8 mouse cellular contexts compared by ENCODE assay signal in genomic region chr11:54936035-54936770, GRCm38 (mm10). TPM values are rescaled to one million over a fixed set of nuclear protein-coding genes. Genes with fewer than 3 reads are reported as not detected.
DNase-seq lines count a peak whose midpoint lies in the region; ATAC-seq and TF ChIP-seq lines count a peak whose summit lies in the region.

No protein-coding gene starts in this region.

- no peak overlapping the region for H3K4me2 ChIP-seq in hindbrain, embryonic 11.5 days (replicated peaks; ENCODE audit: low read depth, low read length)
- H3K4me2 ChIP-seq in heart, embryonic 11.5 days: no peak overlapping the region

- H3K4me3 ChIP-seq in hindbrain, embryonic 10.5 days: no peak overlapping the region
- H3K4me3 ChIP-seq in hindbrain, embryonic 11.5 days (ENCODE audit: low read depth, low read length): no peak overlapping the region
- H3K4me3 ChIP-seq in bone marrow, adult 2 months (replicated peaks; ENCODE audit: control insufficient read depth, low read depth, low read length): no peak overlapping the region
- H3K4me3 ChIP-seq in heart, embryonic 11.5 days (ENCODE audit: low read depth, low read length): no peak overlapping the region

- peak overlapping the region; percentile 20 for H3K27ac ChIP-seq in hindbrain, embryonic 10.5 days
- H3K27ac ChIP-seq in hindbrain, embryonic 11.5 days (ENCODE audit: low read depth, low read length): no peak overlapping the region
- H3K27ac ChIP-seq in bone marrow, adult 2 months (ENCODE audit: control insufficient read depth, insufficient read depth, low read depth, low read length, poor library complexity): peak overlapping the region; percentile 53
- H3K27ac ChIP-seq in heart, embryonic 11.5 days (ENCODE audit: low read depth, low read length): no peak overlapping the region

- no peaks in the 10 kb centered on the region for H3K27me3 ChIP-seq in hindbrain, embryonic 10.5 days (ENCODE audit: insufficient read depth, poor library complexity, severe bottlenecking)
- H3K27me3 ChIP-seq in hindbrain, embryonic 11.5 days (ENCODE audit: control insufficient read depth, insufficient read depth, low read length): no peaks in the 10 kb centered on the region
- H3K27me3 ChIP-seq in heart, embryonic 11.5 days (ENCODE audit: control insufficient read depth, insufficient read depth, low read length): no peaks in the 10 kb centered on the region

- no peaks in the 10 kb centered on the region for H3K9me3 ChIP-seq in hindbrain, embryonic 10.5 days
- H3K9me3 ChIP-seq in hindbrain, embryonic 11.5 days (ENCODE audit: control insufficient read depth, low read length): no peaks in the 10 kb centered on the region
- no peaks in the 10 kb centered on the region for H3K9me3 ChIP-seq in heart, embryonic 11.5 days (replicated peaks; ENCODE audit: control insufficient read depth, low read length)

- H3K9ac ChIP-seq in hindbrain, embryonic 11.5 days (ENCODE audit: low read depth, low read length): no peak overlapping the region
- H3K9ac ChIP-seq in heart, embryonic 11.5 days (ENCODE audit: low read depth, low read length): no peak overlapping the region

- peaks cover 20% of the 10 kb centered on the region for H3K4me1 ChIP-seq in hindbrain, embryonic 10.5 days (replicated peaks)
- no peaks in the 10 kb centered on the region for H3K4me1 ChIP-seq in hindbrain, embryonic 11.5 days (replicated peaks; ENCODE audit: control insufficient read depth, insufficient read depth, low read length)
- H3K4me1 ChIP-seq in bone marrow, adult 2 months (ENCODE audit: control insufficient read depth, insufficient read depth, low read length): peaks cover 12% of the 10 kb centered on the region
- peaks cover 15% of the 10 kb centered on the region for H3K4me1 ChIP-seq in heart, embryonic 11.5 days (ENCODE audit: control insufficient read depth, insufficient read depth, low read length)

- peaks cover 59% of the 10 kb centered on the region for H3K36me3 ChIP-seq in hindbrain, embryonic 10.5 days
- H3K36me3 ChIP-seq in hindbrain, embryonic 11.5 days (ENCODE audit: control insufficient read depth, insufficient read depth, low read length): no peaks in the 10 kb centered on the region
- peaks cover 4% of the 10 kb centered on the region for H3K36me3 ChIP-seq in heart, embryonic 11.5 days (ENCODE audit: control insufficient read depth, insufficient read depth, low read length)

- TF ChIP-seq CTCF in bone marrow, adult 2 months (IDR thresholded peaks at IDR 0.05; ENCODE audit: control insufficient read depth, insufficient read depth, low read length): no peak

- TF ChIP-seq POLR2A in bone marrow, adult 2 months (IDR thresholded peaks at IDR 0.05; ENCODE audit: borderline replicate concordance, control insufficient read depth, low read depth, low read length): no peak

- DNase-seq in hindbrain, embryonic 10.5 days (ENCODE audit: low spot score): no peak
- no peak for DNase-seq in hindbrain, embryonic 11.5 days (ENCODE audit: low spot score)
- DNase-seq in lung, postnatal 14 days: peak; percentile 59
- DNase-seq in embryo, embryonic 9.5 days (ENCODE audit: extremely low spot score): no peak
- no peak for DNase-seq in gastrocnemius, adult 8-10 months (ENCODE audit: low spot score in 2 of 2)

- no peak for ATAC-seq in hindbrain, embryonic 11.5 days (ENCODE audit: low FRiP score)
- ATAC-seq in CD4-positive, CD25-positive, alpha-beta regulatory T cell, adult 4 months: peak; percentile 46
- no peak for ATAC-seq in heart, embryonic 11.5 days (replicated peaks; ENCODE audit: insufficient number of reproducible peaks, low FRiP score, low TSS enrichment)

- 38% methylated on average over 12 of the region's 12 CpGs for WGBS in hindbrain, embryonic 10.5 days
- 42% methylated on average over 12 of the region's 12 CpGs for WGBS in hindbrain, embryonic 11.5 days
- 3% methylated on average over 12 of the region's 12 CpGs for WGBS in bone marrow, adult 2 months
- 36% methylated on average over 12 of the region's 12 CpGs for WGBS in heart, embryonic 11.5 days (ENCODE audit: insufficient replicate concordance)

RNA-seq across cellular contexts. Expression of gene Tnip1, which starts 26.5 kb away (rescaled TPM):
- 14.2 and 14.7 TPM in 2 replicates for polyA plus RNA-seq in hindbrain, embryonic 10.5 days (2016; fragmentation: Nextera tagmentation; extraction: Ambion mirVana)
- 9.8 and 10.3 TPM in 2 replicates for polyA plus RNA-seq in hindbrain, embryonic 11.5 days (2014; fragmentation: Nextera tagmentation; extraction: Ambion mirVana)
- 100 to 1,000 TPM in 1 of 2 experiments, 10 to 100 TPM in 1; 97.4 to 167 TPM for polyA plus RNA-seq in CD4-positive, CD25-positive, alpha-beta regulatory T cell, adult 4 months (2017; shearing (Covaris generic))
- 10.1 and 22.5 TPM in 2 replicates for polyA plus RNA-seq in bone marrow, adult 2 months (2011; ENCODE audit: insufficient read depth, insufficient read length, low replicate concordance, missing spikeins)
- 10 to 100 TPM; 33.2 to 42.3 (median 37.1) TPM for total RNA-seq in gastrocnemius, adult 8-10 months (2022)
- 16.0 and 16.8 TPM in 2 replicates for polyA plus RNA-seq in heart, embryonic 11.5 days (2014; fragmentation: Nextera tagmentation; extraction: Ambion mirVana)

RNA-seq across cellular contexts. Expression of gene Gpx3, which starts 34.0 kb away (rescaled TPM):
- polyA plus RNA-seq in hindbrain, embryonic 10.5 days (2016; fragmentation: Nextera tagmentation; extraction: Ambion mirVana): 108 and 121 TPM in 2 replicates
- polyA plus RNA-seq in hindbrain, embryonic 11.5 days (2014; fragmentation: Nextera tagmentation; extraction: Ambion mirVana): 91.4 and 114 TPM in 2 replicates
- polyA plus RNA-seq in CD4-positive, CD25-positive, alpha-beta regulatory T cell, adult 4 months (2017; shearing (Covaris generic)): 1 to 10 TPM; 1.2 to 1.3 TPM
- polyA plus RNA-seq in bone marrow, adult 2 months (2011; ENCODE audit: insufficient read depth, insufficient read length, low replicate concordance, missing spikeins): 86.6 and 132 TPM in 2 replicates
- total RNA-seq in gastrocnemius, adult 8-10 months (2022): 100 to 1,000 TPM in 2 of 4 experiments, 10 to 100 TPM in 2; 56.1 to 401 (median 118) TPM
- polyA plus RNA-seq in heart, embryonic 11.5 days (2014; fragmentation: Nextera tagmentation; extraction: Ambion mirVana): 1,579 and 1,713 TPM in 2 replicates

Comparison
In these comparisons a context has a peak if more than half of its experiments do, and no peak if none do; other contexts are left out.
1. H3K27ac ChIP-seq: peak in hindbrain, embryonic 10.5 days (single experiment) and bone marrow, adult 2 months (single experiment); none in hindbrain, embryonic 11.5 days (single experiment) and heart, embryonic 11.5 days (single experiment).
2. RNA of gene Gpx3, which starts 34.0 kb away (polyA plus RNA-seq): 1,579 to 1,713 TPM in heart, embryonic 11.5 days, 86.6 to 132 TPM in bone marrow, adult 2 months, 108 to 121 TPM in hindbrain, embryonic 10.5 days and 91.4 to 114 TPM in hindbrain, embryonic 11.5 days; 1.2 to 1.3 TPM in CD4-positive, CD25-positive, alpha-beta regulatory T cell, adult 4 months; every median in the first group is over 10 times any median in the second.